Mouse (Mus musculus): ENCODE results near the gene Lhx2. TPM values are rescaled to one million over a fixed set of nuclear protein-coding genes. Genes with fewer than 3 reads are reported as not detected.

The Lhx2 gene
- polyA plus RNA-seq, 1 experiment from 2014 or later: 6.0 TPM

GRCm38 (mm10) chr2:38349447-38350350 lies 10.6 kb downstream of the Lhx2 start:
- no peaks in the 10 kb centered on the region for H3K36me3 ChIP-seq
- H3K9me3 ChIP-seq: no peaks in the 10 kb centered on the region
- DNase-seq (ENCODE audit: low spot score): no peak
- peak overlapping the region; percentile 58; the same call in 1 of the 2 replicates for H3K4me3 ChIP-seq
- 4% methylated on average over 12 of the region's 12 CpGs for WGBS
- H3K27ac ChIP-seq: no peak overlapping the region
- H3K4me1 ChIP-seq: peaks cover 40% of the 10 kb centered on the region
- H3K27me3 ChIP-seq (ENCODE audit: insufficient read depth, poor library complexity, severe bottlenecking): peaks cover 100% of the 10 kb centered on the region

GRCm38 (mm10) chr2:38350386-38350785 lies 11.3 kb downstream of the Lhx2 start:
- peaks cover 41% of the 10 kb centered on the region for H3K4me1 ChIP-seq
- no peaks in the 10 kb centered on the region for H3K36me3 ChIP-seq
- no peaks in the 10 kb centered on the region for H3K9me3 ChIP-seq
- H3K27me3 ChIP-seq (ENCODE audit: insufficient read depth, poor library complexity, severe bottlenecking): peaks cover 100% of the 10 kb centered on the region
- WGBS: under 1% methylated on average over 13 of the region's 13 CpGs
- H3K4me3 ChIP-seq: peak overlapping the region; percentile 58
- peak overlapping the region; percentile 65; the same call in 1 of the 2 replicates for H3K27ac ChIP-seq
- DNase-seq (ENCODE audit: low spot score): no peak

DNA sequence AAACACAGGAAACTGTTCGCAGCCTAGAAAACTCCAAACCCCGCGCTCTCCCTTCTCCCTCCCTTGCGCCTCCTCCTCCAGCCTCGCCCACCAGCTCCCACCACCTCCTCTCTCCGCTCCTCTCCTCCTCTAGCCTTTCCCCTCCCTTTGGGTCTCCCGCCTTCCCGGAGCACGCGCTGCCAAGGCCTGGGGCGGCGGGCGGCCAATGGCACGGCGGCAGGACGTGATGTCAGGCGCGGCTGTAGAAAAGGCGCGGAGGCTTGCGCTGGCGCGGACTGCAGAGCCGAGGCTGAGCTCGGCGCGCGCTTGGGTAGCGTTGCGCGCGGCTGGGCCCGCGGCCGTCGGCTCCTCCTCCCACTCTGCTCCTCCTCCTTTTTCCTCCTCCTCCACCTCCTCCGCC lies 11.7 kb downstream of the Lhx2 start:
- H3K4me3 ChIP-seq: peak overlapping the region; percentile 58
- H3K27ac ChIP-seq: peak overlapping the region; percentile 65
- peak; percentile 89 for DNase-seq (ENCODE audit: low spot score)
- H3K9me3 ChIP-seq: no peaks in the 10 kb centered on the region
- H3K27me3 ChIP-seq (ENCODE audit: insufficient read depth, poor library complexity, severe bottlenecking): peaks cover 97% of the 10 kb centered on the region
- peaks cover 41% of the 10 kb centered on the region for H3K4me1 ChIP-seq
- under 1% methylated on average over 37 of the region's 37 CpGs for WGBS
- no peaks in the 10 kb centered on the region for H3K36me3 ChIP-seq

DNA sequence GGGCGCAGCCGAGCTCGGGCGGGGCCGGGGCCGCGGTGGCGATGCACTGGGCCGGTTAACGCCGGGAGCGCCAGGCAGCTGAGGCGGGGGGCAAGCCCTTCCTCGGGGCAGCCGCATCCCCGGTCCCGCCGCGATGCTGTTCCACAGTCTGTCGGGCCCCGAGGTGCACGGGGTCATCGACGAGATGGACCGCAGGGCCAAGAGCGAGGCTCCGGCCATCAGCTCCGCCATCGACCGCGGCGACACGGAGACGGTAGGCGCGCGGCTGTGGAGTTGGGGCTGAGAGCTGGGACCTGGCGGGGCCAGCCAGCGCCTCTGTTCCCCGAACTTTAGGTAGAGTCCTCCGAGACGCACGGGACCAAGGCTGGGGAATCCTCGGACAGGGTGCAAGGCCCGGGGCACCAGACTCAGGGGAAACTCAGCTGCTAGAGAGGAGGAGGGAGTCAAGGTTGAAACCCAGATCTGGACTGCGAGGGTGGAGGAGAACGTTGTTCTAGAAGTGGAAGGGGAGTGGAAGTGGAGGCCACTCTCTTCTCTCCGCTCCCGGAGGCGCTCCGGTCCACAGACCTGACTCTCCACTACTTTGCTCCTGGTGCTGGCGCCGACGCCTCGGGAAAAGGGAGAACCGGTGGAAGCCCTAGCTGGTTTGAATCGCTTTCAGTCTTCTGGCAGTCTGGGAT lies 12.7 kb downstream of the Lhx2 start:
- peaks cover 96% of the 10 kb centered on the region for H3K27me3 ChIP-seq (ENCODE audit: insufficient read depth, poor library complexity, severe bottlenecking)
- no peaks in the 10 kb centered on the region for H3K36me3 ChIP-seq
- under 1% methylated on average over 43 of the region's 57 CpGs for WGBS
- H3K4me3 ChIP-seq: peak overlapping the region; percentile 58
- peaks cover 50% of the 10 kb centered on the region for H3K4me1 ChIP-seq
- H3K9me3 ChIP-seq: no peaks in the 10 kb centered on the region
- DNase-seq (ENCODE audit: low spot score): no peak
- H3K27ac ChIP-seq: peak overlapping the region; percentile 65

DNA sequence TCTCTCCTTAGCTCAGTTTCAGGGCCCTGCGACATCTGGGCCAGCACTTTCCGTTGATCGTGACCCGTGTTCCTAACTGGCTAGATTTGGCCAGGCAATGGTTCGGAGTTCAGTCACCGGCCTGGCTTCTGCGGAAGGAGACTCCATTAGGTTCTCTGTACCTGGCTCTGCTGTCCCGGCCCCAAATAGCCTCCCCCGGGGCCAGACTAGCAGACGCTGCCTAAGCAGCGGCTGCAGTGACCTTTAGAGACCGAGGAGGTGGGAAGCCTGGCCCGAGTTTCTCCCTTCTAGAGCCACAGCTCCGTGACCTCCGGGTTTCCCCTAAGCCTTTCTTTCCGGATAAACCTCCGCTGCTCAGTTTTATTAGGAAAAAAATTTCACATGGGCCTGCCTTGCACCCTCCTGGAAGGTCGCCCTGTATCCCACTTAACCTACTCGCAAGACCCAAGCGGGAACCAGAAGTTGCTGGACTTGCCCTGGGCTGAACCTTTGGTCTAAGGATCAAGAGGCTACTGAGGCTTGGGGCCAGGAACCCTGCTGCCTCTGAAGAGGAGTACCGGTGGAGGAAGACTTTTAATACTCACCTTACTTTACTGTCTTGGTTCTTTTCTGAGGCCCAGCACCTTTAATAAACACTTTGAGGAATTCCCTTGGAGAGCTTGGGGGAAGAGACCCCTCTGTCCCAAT lies 13.4 kb downstream of the Lhx2 start:
- 1% methylated on average over 21 of the region's 21 CpGs for WGBS
- H3K4me3 ChIP-seq: peak overlapping the region; percentile 58
- peak overlapping the region; percentile 12; the same call in 1 of the 2 replicates for H3K27ac ChIP-seq
- peaks cover 96% of the 10 kb centered on the region for H3K27me3 ChIP-seq (ENCODE audit: insufficient read depth, poor library complexity, severe bottlenecking)
- no peak for DNase-seq (ENCODE audit: low spot score)
- peaks cover 54% of the 10 kb centered on the region for H3K4me1 ChIP-seq
- no peaks in the 10 kb centered on the region for H3K9me3 ChIP-seq
- H3K36me3 ChIP-seq: no peaks in the 10 kb centered on the region

- DNase-seq (ENCODE audit: low spot score): no peak
- Histone ChIP-seq H3K4me3 (peak overlapping the region; percentile 58; the same call in 1 of the 2 replicates), H3K36me3 (no peaks in the 10 kb centered on the region), H3K4me1 (peaks cover 53% of the 10 kb centered on the region), H3K27me3 (ENCODE audit: insufficient read depth, poor library complexity, severe bottlenecking) (peaks cover 96% of the 10 kb centered on the region), H3K27ac (no peak overlapping the region), H3K9me3 (no peaks in the 10 kb centered on the region)
- WGBS: 4% methylated on average over 10 of the region's 10 CpGs
These were observed 13.9 kb downstream of the Lhx2 start for GRCm38 (mm10) chr2:38353008-38353379.

DNA sequence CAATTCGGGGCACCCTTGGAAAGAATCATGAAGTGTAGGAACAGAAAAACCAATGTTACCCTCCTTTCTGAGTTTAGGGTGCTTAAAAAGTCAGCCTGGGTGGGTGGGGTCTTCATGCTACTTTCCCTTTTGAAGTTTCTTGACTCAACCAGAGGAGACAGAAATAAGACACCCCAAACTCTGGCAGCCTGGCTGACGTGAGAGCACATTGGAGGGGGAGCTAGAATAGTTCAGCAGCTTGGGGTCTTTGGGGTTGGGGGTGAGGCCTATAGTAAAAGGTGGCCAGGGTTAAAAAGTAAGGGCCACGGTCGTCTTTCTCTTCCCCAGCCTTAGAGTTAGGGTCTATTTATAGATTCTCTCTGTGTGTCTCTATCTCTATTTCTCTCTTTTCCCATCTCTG lies 14.6 kb downstream of the Lhx2 start:
- peaks cover 96% of the 10 kb centered on the region for H3K27me3 ChIP-seq (ENCODE audit: insufficient read depth, poor library complexity, severe bottlenecking)
- DNase-seq (ENCODE audit: low spot score): no peak
- no peaks in the 10 kb centered on the region for H3K9me3 ChIP-seq
- no peak overlapping the region for H3K27ac ChIP-seq
- no peaks in the 10 kb centered on the region for H3K36me3 ChIP-seq
- WGBS: 9% methylated on average over 4 of the region's 4 CpGs
- no peak overlapping the region for H3K4me3 ChIP-seq
- peaks cover 48% of the 10 kb centered on the region for H3K4me1 ChIP-seq

DNA sequence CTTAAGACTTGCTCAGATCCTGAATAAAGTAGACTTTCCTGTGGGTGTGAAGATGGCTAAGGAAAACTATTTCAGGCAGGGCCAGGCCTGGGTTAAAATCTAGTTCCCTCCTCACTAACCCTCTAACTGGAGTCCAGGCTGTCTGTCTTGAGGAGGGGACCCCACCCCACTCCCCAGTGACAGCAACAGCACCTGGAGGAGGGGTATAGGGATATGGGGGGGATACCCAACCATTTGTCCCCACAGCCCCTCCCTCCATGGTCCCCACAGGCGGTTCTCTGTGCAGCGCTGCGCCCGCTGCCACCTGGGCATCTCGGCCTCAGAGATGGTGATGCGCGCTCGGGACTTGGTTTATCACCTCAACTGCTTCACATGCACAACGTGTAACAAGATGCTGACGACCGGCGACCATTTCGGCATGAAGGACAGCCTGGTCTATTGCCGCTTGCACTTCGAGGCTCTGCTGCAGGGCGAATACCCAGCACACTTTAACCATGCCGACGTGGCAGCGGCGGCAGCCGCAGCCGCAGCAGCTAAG lies 15.2 kb downstream of the Lhx2 start:
- H3K27ac ChIP-seq: no peak overlapping the region
- DNase-seq (ENCODE audit: low spot score): no peak
- no peaks in the 10 kb centered on the region for H3K36me3 ChIP-seq
- peaks cover 48% of the 10 kb centered on the region for H3K4me1 ChIP-seq
- peak overlapping the region; percentile 20 for H3K4me3 ChIP-seq
- WGBS: under 1% methylated on average over 22 of the region's 22 CpGs
- no peaks in the 10 kb centered on the region for H3K9me3 ChIP-seq
- H3K27me3 ChIP-seq (ENCODE audit: insufficient read depth, poor library complexity, severe bottlenecking): peaks cover 96% of the 10 kb centered on the region

DNA sequence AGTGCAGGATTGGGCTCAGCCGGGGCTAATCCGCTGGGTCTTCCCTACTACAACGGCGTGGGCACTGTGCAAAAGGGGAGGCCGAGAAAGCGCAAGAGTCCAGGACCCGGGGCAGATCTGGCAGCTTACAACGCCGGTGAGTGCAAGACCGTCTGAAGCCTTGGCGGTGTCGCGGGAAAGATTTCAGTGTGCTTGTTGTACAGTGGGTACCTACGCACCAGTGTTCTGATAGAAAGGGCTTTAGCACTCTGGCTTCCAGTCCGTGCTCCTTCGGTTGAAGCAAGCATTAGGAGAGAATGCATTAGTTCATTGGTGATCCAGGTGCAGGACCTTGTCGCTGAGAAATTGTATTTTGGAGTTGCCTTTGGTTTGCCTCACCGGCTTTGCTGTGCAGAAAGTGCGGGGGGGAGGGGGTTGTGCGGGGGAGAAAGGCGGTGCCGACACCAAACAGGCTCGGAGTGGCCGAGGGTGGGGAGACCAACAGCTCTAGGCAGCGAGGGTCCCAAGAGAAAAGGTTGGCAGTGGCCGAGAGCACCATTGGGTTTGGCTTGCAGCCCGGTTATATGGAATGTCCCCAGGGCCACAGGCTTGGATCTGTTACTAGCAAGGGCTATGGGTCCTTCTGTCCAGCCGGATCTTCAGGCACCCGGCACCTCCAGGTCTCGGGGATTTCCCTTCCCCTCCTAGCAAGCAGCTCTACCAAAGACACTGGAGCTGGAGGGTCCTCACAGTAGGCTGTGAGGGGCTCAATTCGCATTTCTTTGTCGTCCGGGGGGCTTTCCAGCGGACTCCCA lies 15.8 kb downstream of the Lhx2 start:
- no peak for DNase-seq (ENCODE audit: low spot score)
- H3K4me1 ChIP-seq: peaks cover 48% of the 10 kb centered on the region
- peak overlapping the region; percentile 20 for H3K4me3 ChIP-seq
- no peak overlapping the region for H3K27ac ChIP-seq
- WGBS: 1% methylated on average over 34 of the region's 34 CpGs
- peaks cover 96% of the 10 kb centered on the region for H3K27me3 ChIP-seq (ENCODE audit: insufficient read depth, poor library complexity, severe bottlenecking)
- H3K9me3 ChIP-seq: no peaks in the 10 kb centered on the region
- no peaks in the 10 kb centered on the region for H3K36me3 ChIP-seq

DNA sequence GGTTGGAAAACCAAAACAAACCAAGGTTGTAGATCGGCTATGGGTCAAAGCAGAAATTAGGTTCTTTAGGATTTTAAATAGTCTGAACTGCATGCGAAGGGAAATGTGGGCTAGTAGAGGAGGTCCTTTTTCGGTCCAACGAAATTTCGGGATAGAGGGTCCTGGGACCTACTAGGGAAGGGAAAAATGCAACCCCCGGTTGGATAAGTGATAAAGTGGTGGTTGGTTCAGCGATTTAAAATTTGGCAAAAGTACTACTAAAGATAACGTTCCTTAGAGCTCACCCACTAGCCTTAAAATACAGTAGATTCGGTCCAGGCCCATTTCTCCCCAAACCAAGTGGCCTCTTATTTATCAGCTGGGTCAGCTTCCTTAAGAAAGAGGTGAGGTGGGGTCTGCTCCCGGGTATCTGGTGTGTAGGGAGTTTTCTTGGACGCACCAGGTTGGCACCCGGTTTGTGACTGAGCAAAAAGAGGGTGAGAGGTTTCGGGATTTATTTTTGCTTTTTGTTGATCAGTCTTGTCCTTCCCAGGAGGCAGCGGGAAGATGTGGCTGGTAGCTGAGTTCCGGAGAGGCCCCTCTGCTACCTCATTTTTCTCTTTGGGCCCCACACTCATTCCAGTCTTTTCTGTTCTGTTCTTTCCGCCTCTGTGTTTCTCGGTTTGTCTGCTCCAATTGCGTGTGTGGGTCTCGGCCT lies 16.8 kb downstream of the Lhx2 start:
- peak overlapping the region; percentile 58 for H3K4me3 ChIP-seq
- DNase-seq (ENCODE audit: low spot score): no peak
- H3K27ac ChIP-seq: no peak overlapping the region
- H3K36me3 ChIP-seq: no peaks in the 10 kb centered on the region
- peaks cover 96% of the 10 kb centered on the region for H3K27me3 ChIP-seq (ENCODE audit: insufficient read depth, poor library complexity, severe bottlenecking)
- peaks cover 40% of the 10 kb centered on the region for H3K4me1 ChIP-seq
- 3% methylated on average over 19 of the region's 19 CpGs for WGBS
- H3K9me3 ChIP-seq: no peaks in the 10 kb centered on the region

- DNase-seq (ENCODE audit: low spot score): no peak
- Histone ChIP-seq H3K4me3 (peak overlapping the region; percentile 58), H3K36me3 (no peaks in the 10 kb centered on the region), H3K4me1 (peaks cover 32% of the 10 kb centered on the region), H3K27me3 (ENCODE audit: insufficient read depth, poor library complexity, severe bottlenecking) (peaks cover 96% of the 10 kb centered on the region), H3K27ac (peak overlapping the region; percentile 59; the same call in 1 of the 2 replicates), H3K9me3 (no peaks in the 10 kb centered on the region)
- WGBS: under 1% methylated on average over 53 of the region's 53 CpGs
These were observed 17.6 kb downstream of the Lhx2 start for GRCm38 (mm10) chr2:38356428-38357260.
